Mouse (Mus musculus) hindbrain, postnatal 0 days (tissue): ENCODE data around the gene B4galt4. TPM values are rescaled to one million over a fixed set of nuclear protein-coding genes. Genes with fewer than 3 reads are reported as not detected.
"Not testable (repeated sequence)": the region's sequence is repeated elsewhere in the genome, so short reads cannot be mapped to it uniquely, and the experiment has no call there.

Experiments used
- ATAC-seq: fragments of 200-750 bp; cut with Nextera tagmentation; 2 replicates; pipeline ENCODE4 v1.8.0; 2017; ENCODE audit warnings: mild to moderate bottlenecking, moderate TSS enrichment, moderate library complexity
- DNase-seq: peaks from one replicate; pipeline ENCODE4 v3.0.0-alpha.2; 2015; ENCODE audit warnings: low spot score
- H3K27ac ChIP-seq: fragments of 300-500 bp; sonication (generic); 2 replicates; pipeline ENCODE4 v1.5.1; 2014; ENCODE audit warnings: mild to moderate bottlenecking
- H3K27me3 ChIP-seq: fragments of 300-500 bp; sonication (generic); 2 replicates; pipeline ENCODE4 v1.6.1; 2014; ENCODE audit warnings: low read length, mixed read lengths; ENCODE audit not compliant: insufficient read depth
- H3K36me3 ChIP-seq: fragments of 300-500 bp; sonication (generic); 2 replicates; pipeline ENCODE4 v1.6.1; 2014; ENCODE audit warnings: low read length, mixed read lengths; ENCODE audit not compliant: insufficient read depth
- H3K4me1 ChIP-seq: fragments of 300-500 bp; sonication (generic); 2 replicates; pipeline ENCODE4 v1.6.1; 2014; ENCODE audit warnings: antibody characterized with exemption, low read length, mixed read lengths; ENCODE audit not compliant: insufficient read depth
- H3K4me2 ChIP-seq: fragments of 300-500 bp; sonication (generic); 2 replicates; pipeline ENCODE4 v1.6.1; 2014; ENCODE audit warnings: low read depth, mild to moderate bottlenecking, low read length, moderate library complexity, mixed read lengths
- H3K4me3 ChIP-seq: fragments of 300-500 bp; sonication (generic); 2 replicates; pipeline ENCODE4 v1.5.1; 2014; ENCODE audit warnings: low read length
- H3K9ac ChIP-seq: fragments of 300-500 bp; sonication (generic); replicated peaks from 2 replicates; pipeline ENCODE4 v1.6.1; 2014; ENCODE audit warnings: mild to moderate bottlenecking, low read length, moderate library complexity, mixed read lengths
- H3K9me3 ChIP-seq: fragments of 300-500 bp; sonication (generic); 2 replicates; pipeline ENCODE4 v1.6.1; 2016; ENCODE audit warnings: low read length, mixed read lengths
- CTCF ChIP-seq: IDR thresholded peaks from 2 replicates; pipeline ENCODE4 v1.5.1; 2016; ENCODE audit warnings: antibody characterized with exemption, control low read depth, low read depth
- WGBS: fragments of 180-500 bp; shearing (Covaris S2); extraction: QIAGEN DNeasy Blood & Tissue Kit; methylation state at CpG from one replicate; pipeline ENCODE4 v1.1.7; 2014; 5-methylcytosine and 5-hydroxymethylcytosine counted together
- polyA plus RNA-seq: library from polyadenylated mRNA; unstranded; fragments of >200 nt; fragmentation: Nextera tagmentation; extraction: Ambion mirVana; gene quantifications from 2 replicates; pipeline ENCODE4 v1.2.1, GENCODE M21; 2015
- total RNA-seq: library from RNA; depleted of rRNA; stranded (reverse); fragments of >200 nt; gene quantifications from 2 replicates; pipeline ENCODE4 v1.2.3, GENCODE M21; 2014

Gene B4galt4
- total and polyA plus RNA-seq, 2 experiments from 2014 or later, result 25.8 to 30.2 TPM

GRCm38 (mm10) chr16:38712581-38713403 lies 29.3 kb upstream of the B4galt4 start, which contains the start of gene Arhgap31:
Gene Arhgap31 (minus strand): TSS chr16:38713274.
- Histone ChIP-seq H3K9me3 (no peaks in the 10 kb centered on the region), H3K4me3 (peak within 1 kb of the TSS; percentile 69), H3K27ac (peak within 1 kb of the TSS; percentile 81), H3K4me2 (peak within 1 kb of the TSS; percentile 85), H3K4me1 (no peaks in the 10 kb centered on the region), H3K27me3 (no peaks in the 10 kb centered on the region), H3K9ac (peak within 1 kb of the TSS; percentile 71), H3K36me3 (no peaks in the 10 kb centered on the region)
- 1% methylated on average over 52 of the region's 74 CpGs for WGBS
- no peak for TF ChIP-seq CTCF
- DNase-seq (peak; percentile 75), ATAC-seq (peak; percentile 89)

GRCm38 (mm10) chr16:38713404-38714258 lies 28.4 kb upstream of the B4galt4 start:
- Histone ChIP-seq H3K4me1 (no peaks in the 10 kb centered on the region), H3K4me2 (peak overlapping the region; percentile 85), H3K27ac (peak overlapping the region; percentile 81), H3K9me3 (no peaks in the 10 kb centered on the region), H3K27me3 (no peaks in the 10 kb centered on the region), H3K36me3 (no peaks in the 10 kb centered on the region), H3K4me3 (peak overlapping the region; percentile 69), H3K9ac (peak overlapping the region; percentile 71)
- 26% methylated on average over 17 of the region's 17 CpGs for WGBS
- ATAC-seq (no peak; the same call in 1 of the 2 replicates), DNase-seq (no peak)
- TF ChIP-seq CTCF, result no peak

- WGBS, result 55% methylated on average over 11 of the region's 12 CpGs
- not testable (repeated sequence) for H3K9ac ChIP-seq, H3K4me1 ChIP-seq, H3K9me3 ChIP-seq, H3K36me3 ChIP-seq, H3K27ac ChIP-seq, H3K4me3 ChIP-seq, H3K27me3 ChIP-seq, ATAC-seq, DNase-seq
- peak overlapping the region; percentile 85 for H3K4me2 ChIP-seq
Measured at GRCm38 (mm10) chr16:38714259-38714526, 27.9 kb upstream of the B4galt4 start.

- WGBS, result 95% methylated on average over 8 of the region's 9 CpGs
- TF ChIP-seq CTCF, result no peak
Measured at GRCm38 (mm10) chr16:38721377-38721776, 20.7 kb upstream of the B4galt4 start.

GRCm38 (mm10) chr16:38724256-38724655 lies 17.8 kb upstream of the B4galt4 start:
- no peak overlapping the region for H3K9ac ChIP-seq
- no peaks in the 10 kb centered on the region for H3K9me3 ChIP-seq
- H3K4me3 ChIP-seq, result no peak overlapping the region
- H3K27me3 ChIP-seq, result no peaks in the 10 kb centered on the region
- 0 out of 2 replicates have a peak overlapping the region, but pooled peaks have one; percentile 11 for H3K4me2 ChIP-seq
- WGBS, result 58% methylated on average over 8 of the region's 8 CpGs
- no peak overlapping the region; the same call in 1 of the 2 replicates for H3K27ac ChIP-seq
- peak; percentile 63 for DNase-seq
- no peaks in the 10 kb centered on the region for H3K4me1 ChIP-seq
- H3K36me3 ChIP-seq, result no peaks in the 10 kb centered on the region
- peak; percentile 84 for ATAC-seq
- TF ChIP-seq CTCF, result no peak

More at GRCm38 (mm10) chr16:38721377-38721776, 20.7 kb upstream of the B4galt4 start:
- DNase-seq (no peak), ATAC-seq (no peak)
- H3K4me1 ChIP-seq, result no peaks in the 10 kb centered on the region
- no peaks in the 10 kb centered on the region for H3K9me3 ChIP-seq
- H3K27me3 ChIP-seq, result no peaks in the 10 kb centered on the region
- no peak overlapping the region for H3K4me2 ChIP-seq
- H3K4me3 ChIP-seq, result no peak overlapping the region
- H3K27ac ChIP-seq, result no peak overlapping the region
- no peaks in the 10 kb centered on the region for H3K36me3 ChIP-seq
- no peak overlapping the region for H3K9ac ChIP-seq

- Histone ChIP-seq H3K4me2 (0 out of 2 replicates have a peak overlapping the region, but pooled peaks have one; percentile 11), H3K27me3 (no peaks in the 10 kb centered on the region), H3K9ac (no peak overlapping the region), H3K4me3 (no peak overlapping the region), H3K9me3 (no peaks in the 10 kb centered on the region), H3K4me1 (no peaks in the 10 kb centered on the region), H3K36me3 (no peaks in the 10 kb centered on the region), H3K27ac (peak overlapping the region; percentile 11; the same call in 1 of the 2 replicates)
- ATAC-seq (no peak), DNase-seq (no peak)
- WGBS, result 54% methylated on average over 13 of the region's 13 CpGs
- TF ChIP-seq CTCF, result no peak
Measured at GRCm38 (mm10) chr16:38724974-38725373, 17.1 kb upstream of the B4galt4 start.
